Mouse (Mus musculus) adrenal gland, adult (tissue): ENCODE measurements around the gene Wnt6.

Source experiments
- DNase-seq, 2 experiments: peaks; one replicate each; pipeline ENCODE4 v3.0.0; 2022 to 2023; ENCODE audit warnings: low spot score in 1 of 2; ENCODE audit not compliant: inconsistent age in 2 of 2

The Wnt6 gene

GRCm38 (mm10) chr1:74771845-74771930 lies at the start of gene Wnt6:
Wnt6 (plus strand) TSS chr1:74771892.
- no peak for DNase-seq

GRCm38 (mm10) chr1:74723748-74724147 lies 47.9 kb upstream of the Wnt6 start:
- DNase-seq: no peak

DNA sequence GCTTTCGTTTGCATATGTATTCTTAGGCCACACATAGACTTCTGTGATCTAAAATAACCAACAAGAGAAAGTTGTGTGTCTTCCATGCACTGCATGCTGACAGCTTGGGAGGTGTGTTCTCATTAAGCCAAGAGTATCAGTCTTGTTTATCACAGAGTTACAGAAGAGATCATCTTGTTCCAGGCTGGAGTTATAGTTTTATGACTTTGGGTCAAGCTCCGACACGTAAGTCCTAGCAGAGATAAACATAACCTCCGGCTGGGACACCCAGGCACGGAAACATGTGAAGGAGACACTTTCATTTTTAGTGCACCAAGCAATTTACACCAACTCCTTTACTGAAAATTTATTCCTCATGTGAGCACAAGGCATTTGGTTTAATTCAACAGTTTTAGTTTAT lies 45.6 kb upstream of the Wnt6 start:
- no peak for DNase-seq

DNA sequence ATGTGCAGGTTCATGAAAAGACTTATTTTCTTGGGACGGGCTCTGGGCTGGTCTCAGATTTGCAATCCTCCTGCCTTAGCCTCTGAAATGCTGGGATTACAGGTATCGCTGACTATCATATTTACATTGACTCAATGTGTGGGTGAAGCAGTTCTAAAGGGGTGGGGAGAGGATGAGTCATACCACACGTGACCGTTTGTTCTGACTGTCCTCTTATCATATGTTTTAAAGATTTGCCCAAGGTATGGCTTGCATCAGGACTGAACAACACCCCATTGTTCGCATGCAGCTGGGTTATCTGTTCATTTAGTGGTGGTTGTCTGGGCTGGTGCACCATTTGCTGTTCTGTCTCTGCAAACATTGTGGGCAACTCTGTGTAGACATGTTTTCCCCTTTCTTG lies 45.0 kb upstream of the Wnt6 start:
- no peak for DNase-seq

GRCm38 (mm10) chr1:74728446-74728845 lies 43.2 kb upstream of the Wnt6 start:
- no peak for DNase-seq

DNA sequence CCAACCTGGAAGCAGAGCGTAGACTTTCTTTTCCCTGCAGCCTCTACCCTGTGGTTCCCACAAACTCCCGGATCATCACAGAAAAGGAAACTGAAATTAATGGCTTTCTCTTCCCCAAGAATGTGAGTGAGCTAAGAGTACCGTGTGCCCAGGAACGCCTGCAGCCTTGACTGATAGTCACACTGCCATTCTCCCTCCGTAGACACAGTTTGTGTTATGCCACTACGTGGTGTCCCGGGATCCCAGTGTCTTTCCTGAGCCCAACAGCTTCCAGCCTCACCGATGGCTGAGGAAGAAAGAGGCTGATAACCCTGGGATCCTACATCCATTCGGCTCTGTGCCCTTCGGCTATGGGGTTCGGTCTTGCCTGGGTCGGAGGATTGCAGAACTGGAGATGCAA lies 34.7 kb upstream of the Wnt6 start:
- no peak for DNase-seq

- no peak for DNase-seq
These were observed 34.2 kb upstream of the Wnt6 start for GRCm38 (mm10) chr1:74737500-74737899.

DNA sequence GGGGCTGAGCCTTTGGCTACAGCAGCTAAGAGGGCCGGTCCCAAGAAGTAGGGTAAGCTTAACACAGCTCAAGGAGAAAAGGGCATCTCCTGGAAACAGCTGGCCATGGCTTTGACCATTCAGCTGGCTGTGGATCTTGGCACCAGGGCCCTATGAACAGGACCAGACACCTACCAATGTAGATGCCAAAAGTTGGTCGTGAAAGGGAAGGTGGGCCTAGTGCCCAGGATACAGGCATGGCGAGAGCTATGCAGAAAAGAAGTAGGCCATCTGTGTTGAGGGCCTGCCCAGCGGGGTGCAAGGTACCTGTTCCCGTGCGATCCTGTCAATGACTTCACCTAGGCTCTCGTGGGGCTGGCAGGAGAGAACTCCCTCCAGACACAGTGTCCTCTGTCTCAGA lies 30.8 kb upstream of the Wnt6 start:
- no peak for DNase-seq

DNA sequence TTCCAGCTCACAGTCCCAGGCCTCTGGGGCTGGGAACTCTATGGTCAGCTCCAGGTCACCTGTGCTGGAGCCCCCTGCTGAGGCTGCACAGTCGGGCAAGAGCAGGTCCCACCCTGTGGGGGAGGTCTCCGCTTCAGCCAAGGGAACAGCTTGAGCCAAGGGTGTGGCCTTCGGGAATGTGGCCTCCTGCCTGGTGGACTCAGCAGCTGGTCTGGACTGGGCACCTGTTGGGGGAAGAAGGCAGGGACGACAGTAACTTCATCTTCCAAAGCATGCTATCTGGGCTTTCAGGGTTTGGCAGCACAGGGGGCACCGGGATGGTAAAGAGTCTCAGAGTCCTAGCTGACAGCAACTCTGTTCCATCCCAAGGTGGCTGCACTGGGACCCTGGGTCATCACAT lies 24.4 kb upstream of the Wnt6 start:
- DNase-seq: no peak

DNA sequence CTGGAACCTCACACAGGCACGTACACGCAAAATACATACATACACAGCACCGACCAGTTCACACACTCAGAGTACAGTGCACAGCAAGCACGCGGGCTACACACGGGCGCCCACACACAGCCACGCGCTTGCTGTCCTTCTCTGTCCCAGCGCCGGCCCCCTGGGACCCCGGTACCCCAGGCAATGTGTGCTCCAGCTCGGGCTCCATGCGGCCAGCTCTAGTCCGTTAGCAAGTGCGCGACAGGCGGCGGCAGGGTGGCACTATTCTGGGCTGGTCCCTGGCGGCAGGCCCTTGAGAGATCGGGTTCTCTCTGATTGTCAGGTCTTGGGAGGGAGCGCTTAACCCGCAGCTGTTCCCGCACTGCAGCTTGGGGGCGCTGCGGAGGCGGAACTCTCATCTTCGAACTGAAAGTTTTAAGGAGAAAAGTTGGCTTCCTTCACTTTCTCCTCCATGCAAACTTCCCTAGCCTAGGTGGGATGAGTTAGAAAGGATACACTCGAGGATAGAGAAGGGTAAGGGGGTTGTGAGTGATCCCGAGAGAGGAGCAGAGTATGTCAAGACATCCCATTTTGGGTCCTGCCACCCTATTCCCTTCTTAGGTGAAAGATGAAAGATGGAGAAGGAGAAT lies 22.9 kb upstream of the Wnt6 start, which contains the start of gene Prkag3:
Gene Prkag3, minus strand, starts transcription at position 579 of the 629 bp plus-strand sequence.
- peak; percentile 66 to 83 for DNase-seq

DNA sequence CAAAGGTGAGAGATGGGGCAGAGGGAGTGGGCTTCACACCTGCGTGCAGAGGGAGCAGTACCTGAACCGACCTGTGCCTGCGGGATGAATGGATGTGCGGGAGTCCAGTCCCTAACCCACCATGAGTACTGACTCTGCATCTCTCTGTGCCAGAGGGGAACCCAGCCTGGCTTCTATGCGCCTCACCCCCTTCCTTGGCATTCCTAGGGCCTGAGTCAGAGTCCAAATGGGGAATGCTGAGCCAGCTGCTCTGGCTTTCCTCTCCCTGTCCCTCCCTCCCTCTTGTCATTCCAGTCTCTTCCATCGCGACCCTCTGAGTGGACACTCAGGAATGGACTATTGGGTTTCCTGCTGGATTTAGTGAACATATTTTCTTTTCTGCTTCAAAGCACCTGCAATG lies 22.4 kb upstream of the Wnt6 start:
- DNase-seq: peak; percentile 57 to 74

GRCm38 (mm10) chr1:74750683-74751082 lies 21.0 kb upstream of the Wnt6 start:
- peak in 1 of 2 experiments; percentile 28 for DNase-seq

DNA sequence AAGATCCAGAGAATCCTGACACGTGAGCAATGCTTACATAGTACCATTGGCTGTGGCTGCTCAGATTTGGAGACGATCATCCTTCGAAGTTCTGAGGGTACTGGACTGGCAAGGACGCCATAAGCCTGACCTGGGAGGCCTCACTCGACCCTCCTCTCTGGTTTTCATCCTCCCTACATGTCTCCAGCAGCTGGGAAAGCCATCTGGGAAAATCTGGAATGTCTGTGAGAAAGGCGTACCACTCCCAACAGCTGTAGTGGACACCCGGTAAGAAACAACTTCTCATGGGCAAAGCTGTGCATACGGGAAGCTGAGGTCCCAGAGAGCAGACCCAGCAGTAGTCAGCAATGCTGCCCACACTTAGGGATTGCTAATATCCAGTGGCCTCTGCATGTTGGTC lies 19.5 kb upstream of the Wnt6 start:
- DNase-seq: no peak

DNA sequence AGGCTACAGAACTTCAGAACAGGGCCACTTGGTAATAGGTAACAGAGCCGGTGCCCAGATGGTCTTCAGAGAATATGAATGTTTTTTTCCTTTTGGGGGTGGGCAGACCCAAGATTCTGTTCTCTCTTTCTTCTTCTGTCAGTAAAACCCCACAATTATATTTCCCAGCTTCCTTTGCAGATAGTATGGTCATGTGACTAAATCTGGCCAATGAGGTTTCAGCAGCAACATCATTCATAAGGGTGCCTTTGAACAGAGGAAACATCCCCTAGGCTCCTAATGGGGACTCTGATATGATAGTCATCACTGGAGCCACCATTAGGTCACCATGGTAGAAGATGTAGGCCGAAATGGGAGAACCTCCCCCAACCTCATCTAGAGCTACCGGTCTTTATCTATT lies 18.9 kb upstream of the Wnt6 start:
- DNase-seq: no peak

DNA sequence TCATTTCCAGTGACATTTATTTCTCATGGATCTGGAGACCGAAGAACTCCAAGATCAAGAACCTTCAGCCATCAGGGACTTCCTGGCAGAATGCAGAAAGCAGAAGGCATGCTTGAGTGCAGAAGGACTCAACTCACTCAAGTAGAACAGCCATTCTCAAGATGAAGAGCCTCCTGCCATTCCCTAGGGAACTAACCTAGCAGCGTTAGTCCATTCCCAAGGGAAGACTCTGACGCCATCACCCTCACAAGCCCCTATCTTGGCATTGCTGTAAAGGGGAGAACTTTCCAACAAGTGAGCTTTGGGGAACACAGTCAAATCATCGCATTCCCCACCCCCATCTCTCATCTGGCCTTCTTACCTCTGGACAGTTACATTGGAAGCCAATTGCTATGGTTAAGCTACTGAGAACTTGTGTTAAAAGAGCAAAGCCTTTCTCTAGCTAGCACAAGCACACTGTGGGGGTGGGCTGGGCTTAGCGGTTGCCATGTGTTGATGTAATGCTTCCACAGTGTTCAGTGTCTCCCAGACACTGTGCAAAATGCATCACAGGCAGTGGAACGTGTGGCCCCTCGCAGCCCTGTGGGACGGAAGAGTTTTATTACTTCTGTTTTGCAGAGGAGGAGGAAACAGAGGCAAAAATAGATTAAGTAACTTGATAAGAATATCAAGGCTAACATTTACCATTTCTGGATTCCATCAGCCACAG lies 18.3 kb upstream of the Wnt6 start:
- DNase-seq: no peak

DNA sequence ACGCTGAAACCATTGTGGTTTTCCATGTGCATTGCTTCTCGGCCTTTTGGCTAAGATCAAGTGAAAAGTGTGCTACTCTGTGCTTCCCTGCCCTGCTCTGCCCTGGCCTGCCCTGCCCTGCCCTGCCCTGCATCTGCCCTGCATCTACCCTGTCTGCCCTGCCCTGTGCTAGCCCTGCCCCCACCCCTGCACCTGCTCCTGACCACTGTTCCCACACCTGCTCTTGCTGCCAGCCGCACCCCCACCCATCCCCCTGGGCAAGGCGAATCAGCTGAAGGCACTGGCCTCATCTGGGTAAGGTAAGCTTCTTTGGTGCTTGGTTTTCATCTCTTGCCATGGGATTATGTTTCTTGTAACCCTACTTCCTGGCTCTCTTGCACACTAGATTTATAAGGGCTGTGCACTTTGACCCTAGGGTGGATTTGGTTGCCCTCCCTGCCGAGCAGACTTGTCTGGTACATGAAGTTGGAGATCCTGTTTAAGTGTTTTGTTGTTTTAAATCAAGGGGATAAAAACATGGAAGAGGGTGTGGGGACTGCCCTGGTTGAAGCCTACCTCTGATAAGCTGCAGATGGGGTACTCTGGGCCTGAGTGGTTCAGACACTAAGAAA lies 17.4 kb upstream of the Wnt6 start:
- no peak for DNase-seq

DNA sequence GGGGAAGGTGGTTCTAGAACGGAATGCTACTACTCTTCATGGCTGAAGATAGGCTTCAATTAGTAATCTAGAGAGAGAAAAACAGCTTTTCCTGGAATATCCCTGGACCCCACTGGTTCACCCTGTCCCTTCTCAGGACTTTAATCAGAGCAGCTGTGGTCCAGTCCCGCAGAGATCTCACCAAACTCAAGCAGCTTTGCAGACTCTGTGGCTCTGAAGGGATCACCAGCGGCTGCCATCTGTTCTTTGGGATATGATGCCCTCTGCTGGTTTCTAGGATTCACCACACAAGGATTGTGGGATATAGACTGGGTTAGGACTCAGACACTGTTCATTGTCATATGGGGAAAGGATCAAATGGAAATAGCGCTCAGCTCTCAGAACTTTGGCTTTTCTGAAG lies 11.9 kb upstream of the Wnt6 start:
- peak; percentile 47 to 84 for DNase-seq

GRCm38 (mm10) chr1:74763081-74763480 lies 8.6 kb upstream of the Wnt6 start:
- DNase-seq: peak; percentile 75 to 87

DNA sequence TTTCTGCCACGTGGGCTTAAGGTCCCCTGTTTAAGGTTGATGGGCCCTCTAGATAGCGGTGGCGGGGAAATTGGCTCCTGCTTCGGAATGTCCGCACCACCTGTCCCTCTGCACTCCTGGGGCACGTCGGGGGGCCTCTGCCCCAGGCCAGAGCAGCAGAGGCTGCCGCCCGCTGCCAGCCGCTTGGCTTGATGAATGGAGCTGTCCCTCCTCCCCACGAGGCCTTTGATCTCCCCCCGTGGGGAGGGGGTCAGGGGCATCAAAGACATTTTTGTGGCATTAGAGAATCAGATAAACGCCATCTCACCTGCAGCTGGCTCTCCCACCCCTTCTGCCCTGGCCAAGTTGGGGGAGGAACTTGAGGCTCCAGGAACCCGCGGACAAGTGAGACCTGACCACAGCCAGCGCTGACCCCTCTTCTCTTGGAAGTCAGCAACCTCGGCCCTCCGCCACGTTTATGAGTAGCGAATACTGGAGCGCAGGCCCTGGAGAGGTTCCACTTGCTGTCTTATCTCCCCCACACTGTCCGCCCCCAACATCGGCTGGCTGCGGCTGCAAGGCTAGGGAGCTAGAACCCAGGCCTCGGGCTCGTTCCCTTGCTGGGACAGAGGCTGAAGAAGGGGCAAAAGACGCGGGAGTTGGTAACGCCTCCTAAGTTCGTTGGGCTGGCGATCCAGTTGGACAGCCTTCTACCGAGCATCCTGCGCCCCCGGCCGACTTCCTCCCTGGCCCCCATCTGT lies 795 bp upstream of the Wnt6 start:
- peak in 1 of 2 experiments; percentile 52 for DNase-seq

- DNase-seq: no peak
These were observed 236 bp upstream of the Wnt6 start for GRCm38 (mm10) chr1:74771467-74771844.

GRCm38 (mm10) chr1:74771931-74772620 lies 384 bp downstream of the Wnt6 start:
- peak in 1 of 2 experiments; percentile 66 for DNase-seq

GRCm38 (mm10) chr1:74773136-74773535 lies 1.4 kb downstream of the Wnt6 start:
- peak; percentile 88 to 96 for DNase-seq
